Mouse (Mus musculus): Measurements from ENCODE around the gene Cit.
"Not testable (repeated sequence)": the region's sequence is repeated elsewhere in the genome, so short reads cannot be mapped to it uniquely, and the experiment has no call there.

Cit gene

DNA sequence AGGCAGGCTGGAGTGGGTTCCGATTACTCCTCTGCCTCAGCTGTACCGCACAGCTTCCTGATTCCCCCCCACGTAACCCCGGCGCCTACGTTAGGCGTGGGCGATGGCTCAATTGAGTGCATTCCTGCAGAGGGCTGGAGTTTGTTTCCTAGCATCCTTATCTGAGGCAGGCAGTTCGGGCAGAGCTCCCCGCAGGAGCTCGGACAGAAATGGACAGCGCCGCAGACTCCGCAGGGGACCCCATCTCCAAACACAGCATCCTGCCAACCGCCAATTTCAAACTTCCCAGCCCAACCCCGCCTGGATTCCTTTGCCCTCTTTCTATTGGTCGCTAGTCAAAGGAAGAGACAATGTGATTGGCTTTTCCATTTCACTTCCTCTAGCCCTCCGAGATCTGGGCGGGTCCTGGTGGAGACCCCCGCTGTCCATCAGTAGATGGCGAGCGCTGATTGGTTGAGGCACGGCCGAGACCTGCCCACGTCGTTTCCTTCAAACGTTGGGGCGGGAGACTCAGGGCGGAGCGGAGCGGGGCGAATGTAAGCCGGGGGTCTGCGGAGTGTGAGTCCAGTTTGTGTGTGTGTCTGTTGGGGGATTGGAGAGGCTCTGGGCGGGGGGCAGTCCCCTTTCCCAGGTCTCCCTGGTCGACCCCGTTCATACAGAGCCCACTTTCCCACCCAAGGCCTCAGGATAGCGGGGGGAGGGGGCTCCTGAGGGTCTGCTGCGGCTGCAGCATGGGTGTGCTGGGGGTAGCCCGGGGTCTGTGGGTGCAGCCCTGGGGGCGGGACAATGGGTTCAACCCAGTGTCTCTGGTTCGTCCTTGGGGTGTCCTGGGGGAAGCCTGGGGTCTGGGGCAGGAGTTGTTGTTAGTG lies at the start of gene Cit:
Gene Cit, plus strand, starts transcription at position 513 of the 869 bp plus-strand sequence.
- peak; percentile 92 for DNase-seq

DNA sequence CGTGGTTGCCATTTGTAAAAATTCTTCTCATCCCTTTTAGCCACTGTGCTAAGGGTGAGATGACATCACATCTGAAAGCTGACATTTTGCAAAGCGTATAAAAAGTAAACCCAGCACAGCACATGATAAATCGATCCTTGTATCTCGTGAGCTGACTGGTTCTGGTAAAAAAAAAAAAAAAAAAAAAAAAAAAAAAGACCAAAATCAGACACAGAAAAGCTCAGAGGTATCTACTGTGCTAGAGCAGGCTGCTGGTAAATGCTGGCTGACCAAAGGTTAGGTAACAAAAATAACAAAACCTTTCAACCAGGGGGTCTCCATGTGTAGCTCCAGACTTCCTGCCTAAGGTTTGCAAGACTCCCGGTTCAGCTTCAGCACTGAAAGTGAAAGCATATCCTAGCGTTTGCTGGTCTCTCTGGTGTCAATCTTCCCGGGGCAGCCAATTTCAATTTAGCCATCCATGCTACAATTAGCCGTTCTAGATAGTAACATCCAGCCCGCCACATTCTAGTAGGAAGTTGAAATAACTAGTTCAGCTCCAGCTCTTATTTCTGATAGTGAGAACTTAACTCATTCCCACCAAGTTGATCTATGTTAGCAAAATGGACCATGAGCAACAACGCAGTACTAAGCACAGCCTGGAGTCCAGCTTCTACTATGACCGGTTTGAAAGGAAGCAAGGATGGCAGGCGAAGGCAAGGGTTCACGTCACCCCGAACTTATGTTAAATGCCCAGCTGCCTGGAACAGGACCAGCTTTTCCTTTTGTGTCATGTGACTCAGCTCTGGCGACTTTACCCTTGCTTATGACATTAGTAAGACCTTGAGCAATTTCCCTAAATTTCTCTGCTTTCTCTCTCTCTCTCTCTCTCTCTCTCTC lies 45.8 kb upstream of the Cit start:
- DNase-seq = no peak

DNA sequence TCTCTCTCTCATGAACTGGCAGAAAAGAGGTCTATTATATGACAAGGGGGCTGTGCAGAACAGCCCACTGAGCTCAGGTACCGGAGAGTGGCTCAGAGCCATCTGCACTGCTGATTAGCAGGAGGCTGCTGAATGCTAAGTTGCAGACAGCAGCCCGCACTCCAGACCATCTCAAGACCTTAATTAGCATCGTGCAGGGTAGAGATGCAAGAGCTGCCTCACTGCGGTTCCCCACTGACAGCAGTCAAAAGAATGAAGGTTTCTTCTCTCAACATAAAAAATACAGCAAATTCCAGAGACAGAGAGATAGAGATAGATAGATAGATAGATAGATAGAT lies 45.2 kb upstream of the Cit start:
- no peak for DNase-seq

DNA sequence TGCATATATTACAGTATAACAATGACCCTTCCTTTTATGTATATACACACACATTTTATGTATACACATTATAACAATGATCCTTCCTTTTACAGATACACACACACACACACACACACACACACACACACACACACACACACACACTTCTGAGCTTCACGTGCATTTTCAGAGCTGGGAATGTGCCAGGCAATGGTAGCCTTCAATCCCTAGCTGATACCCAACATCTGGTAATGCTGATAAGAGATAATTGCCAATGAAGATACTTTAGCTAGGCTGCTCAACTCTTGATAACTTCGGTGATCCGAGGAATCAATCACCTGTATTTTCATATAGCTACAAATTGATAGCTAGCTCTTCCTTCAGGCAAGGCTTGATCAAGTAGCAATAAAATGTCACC lies 32.8 kb upstream of the Cit start:
- no peak for DNase-seq

DNA sequence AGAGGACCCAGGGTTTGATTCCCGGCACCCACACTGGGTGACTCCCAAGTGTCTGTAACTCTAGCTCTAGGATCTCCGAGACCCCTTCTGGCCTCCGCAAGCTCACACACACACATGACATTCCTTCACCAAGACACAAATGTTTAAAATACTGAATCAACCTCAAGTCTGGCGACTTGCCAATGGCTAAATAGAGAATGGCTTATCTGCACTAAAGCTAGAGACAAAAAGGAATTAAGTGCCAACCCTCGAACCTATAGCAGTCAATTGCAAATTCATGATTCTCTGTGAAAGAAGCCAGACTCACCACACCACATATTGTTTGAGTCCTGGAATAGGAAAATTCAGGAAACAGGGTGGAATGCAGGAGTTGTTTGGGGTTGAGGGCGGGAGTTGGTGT lies 28.1 kb upstream of the Cit start:
- DNase-seq = no peak

DNA sequence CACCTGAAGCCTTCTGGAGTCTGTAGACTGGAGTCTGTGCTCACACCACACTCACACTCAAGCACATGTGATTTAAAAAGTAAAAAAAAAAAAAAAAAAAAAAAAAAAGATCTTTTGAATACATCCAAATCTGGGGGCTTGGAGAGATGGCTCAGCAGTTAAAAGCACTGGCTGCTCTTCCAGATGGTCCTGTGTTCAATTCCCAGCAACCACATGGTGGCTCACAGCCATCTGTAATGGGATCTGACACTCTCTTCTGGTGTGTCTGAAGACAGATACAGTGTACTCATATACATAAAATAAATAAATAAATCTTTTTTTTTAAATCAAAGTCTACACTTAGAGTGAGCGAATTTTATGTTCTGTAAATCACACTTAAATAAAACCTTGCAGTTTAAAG lies 27.4 kb upstream of the Cit start:
- not testable (repeated sequence) for DNase-seq

DNA sequence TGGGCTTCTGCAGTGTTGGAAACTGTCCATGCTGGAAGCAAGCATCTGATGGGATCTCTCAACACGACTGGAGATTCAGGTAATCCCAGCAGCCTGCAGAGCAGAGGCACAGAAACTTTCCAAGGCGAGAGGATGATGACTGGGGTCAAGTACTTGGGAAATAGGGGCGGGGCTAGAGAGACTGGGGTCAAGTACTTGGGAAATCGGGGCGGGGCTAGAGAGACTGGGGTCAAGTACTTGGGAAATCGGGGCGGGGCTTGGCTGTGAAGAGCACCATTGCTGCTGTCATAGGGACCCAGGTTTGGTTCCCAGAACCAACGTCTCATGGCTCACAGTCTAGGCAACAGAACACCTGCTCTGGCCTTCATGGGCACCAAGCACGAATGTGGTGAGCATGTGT lies 25.1 kb upstream of the Cit start:
- DNase-seq = no peak

DNA sequence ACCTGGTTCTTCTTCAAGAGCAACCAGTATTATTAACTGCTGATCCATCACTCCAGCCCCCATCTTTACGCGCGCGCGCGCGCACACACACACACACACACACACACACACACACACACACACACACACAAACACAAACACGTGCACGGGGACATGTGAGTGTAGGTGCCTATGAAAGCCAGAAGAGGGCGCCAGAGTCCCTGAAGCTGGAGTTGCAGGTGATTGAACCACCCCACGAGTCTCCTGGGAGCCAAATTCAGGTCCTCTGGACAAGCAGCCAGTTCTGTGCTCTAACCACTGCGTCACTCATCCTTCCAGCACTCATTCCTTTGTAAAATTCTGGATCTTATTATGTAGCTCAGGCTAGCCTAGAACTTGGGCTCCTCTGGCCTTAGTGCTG lies 23.9 kb upstream of the Cit start:
- DNase-seq = no peak

DNA sequence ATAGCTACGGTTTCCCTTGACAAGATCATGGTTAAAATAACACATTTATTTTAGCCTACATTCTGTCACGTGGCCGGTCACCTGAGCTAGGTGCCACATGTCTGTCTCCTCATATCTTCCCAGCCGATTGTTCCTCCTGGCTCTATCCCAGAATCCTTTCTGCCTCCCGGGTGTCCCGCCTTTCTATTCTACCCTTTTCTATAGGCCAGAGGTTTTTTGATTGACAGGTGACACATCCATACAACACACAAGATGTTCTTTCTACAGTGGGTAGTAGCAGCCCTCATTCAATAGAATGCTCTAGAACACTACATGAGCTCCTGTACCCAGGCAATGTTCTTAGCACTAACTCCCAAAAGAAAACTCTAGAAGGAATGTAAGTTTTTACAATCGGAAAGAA lies 23.2 kb upstream of the Cit start:
- DNase-seq = no peak

DNA sequence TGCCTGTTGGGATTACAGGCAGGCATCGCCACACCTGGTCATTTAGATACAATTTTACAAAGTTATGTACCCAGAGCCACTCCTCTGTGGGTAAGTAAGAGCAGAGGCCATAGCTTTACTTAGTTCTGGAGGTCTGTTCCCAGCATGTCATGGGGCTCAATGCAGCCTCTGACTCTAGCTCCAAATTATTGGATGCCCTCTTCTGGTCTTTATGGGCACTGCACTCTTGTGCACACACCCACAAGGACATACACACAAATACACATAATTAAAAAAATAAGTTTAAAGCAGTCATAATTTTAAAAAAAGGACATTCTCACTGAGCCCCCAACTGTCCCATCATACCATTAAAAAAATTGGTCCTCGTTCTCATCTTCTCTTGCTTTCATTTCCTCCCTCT lies 12.3 kb upstream of the Cit start:
- DNase-seq = no peak

DNA sequence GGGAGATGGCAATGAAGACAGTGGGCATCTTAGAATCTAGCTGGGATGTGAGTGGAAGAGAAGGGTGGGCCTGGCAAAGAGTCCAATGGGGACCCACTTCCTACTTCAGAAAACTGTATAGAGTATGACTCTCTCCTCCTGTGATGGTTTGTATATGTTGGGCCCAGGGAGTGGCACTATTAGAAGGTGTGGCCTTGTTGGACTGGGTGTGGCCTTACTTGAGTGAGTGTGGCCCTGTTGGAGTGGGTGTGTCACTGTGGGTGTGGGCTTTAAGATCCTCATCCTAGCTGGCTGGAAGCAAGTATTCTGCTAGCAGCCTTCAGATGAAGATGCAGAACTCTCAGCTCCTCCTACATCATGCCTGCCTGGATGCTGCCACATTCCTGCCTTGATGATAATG lies 11.3 kb upstream of the Cit start:
- DNase-seq = not testable (repeated sequence)

DNA sequence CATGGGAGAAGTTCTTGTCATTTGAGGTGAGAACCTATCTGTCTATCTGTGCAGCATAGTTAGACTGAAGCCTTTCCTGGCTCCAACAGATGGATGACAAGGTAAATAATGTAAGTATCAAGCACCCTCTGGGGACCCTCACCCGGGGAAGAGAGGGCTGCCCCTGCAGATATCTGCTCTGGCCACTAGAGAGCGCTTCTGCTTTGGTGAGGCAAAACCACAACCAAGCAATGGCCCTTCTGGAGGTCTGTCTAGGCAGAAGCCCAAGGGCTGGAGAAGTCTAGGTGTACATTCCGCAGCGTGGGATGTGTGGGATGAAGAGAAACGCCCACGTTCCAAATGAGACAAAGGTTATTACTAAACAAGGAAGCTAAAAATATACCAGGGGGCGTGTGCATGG lies 9.8 kb upstream of the Cit start:
- peak; percentile 40 for DNase-seq

DNA sequence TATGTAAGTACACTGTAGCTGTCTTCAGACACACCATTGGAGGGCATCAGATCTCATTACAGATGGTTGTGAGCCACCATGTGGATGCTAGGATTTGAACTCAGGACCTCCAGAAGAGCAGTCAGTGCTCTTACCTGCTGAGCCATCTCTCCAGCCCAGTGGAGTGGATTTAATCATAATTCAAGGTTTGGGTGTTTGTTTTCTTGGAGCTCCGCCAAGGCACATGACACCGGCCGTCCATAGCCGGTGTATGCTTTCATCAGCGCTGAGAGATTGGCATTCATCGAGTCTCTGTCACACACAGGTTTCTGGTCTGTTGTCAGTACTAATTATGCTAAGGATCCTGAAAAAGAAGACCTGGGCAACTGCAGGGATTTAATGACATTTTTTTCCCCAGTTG lies 7.0 kb upstream of the Cit start:
- DNase-seq = no peak

DNA sequence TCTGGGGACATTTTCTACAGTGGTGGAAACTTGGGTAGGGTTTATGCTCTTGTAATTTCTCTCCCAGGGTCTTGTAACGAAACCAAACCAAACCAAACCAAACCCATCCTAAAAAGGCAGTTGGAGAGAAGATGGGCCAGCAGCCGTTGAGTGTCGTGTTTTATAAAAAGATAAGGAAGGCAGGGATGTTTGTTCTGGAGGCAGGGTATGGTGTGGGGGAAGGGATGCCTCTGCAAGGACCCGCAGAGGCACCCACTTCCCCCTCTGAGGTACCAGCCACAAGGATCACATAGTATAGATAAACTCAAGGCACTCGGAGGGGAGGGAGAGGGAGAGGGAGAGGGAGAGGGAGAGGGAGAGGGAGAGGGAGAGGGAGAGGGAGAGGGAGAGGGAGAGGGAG lies 4.6 kb upstream of the Cit start:
- DNase-seq = no peak

DNA sequence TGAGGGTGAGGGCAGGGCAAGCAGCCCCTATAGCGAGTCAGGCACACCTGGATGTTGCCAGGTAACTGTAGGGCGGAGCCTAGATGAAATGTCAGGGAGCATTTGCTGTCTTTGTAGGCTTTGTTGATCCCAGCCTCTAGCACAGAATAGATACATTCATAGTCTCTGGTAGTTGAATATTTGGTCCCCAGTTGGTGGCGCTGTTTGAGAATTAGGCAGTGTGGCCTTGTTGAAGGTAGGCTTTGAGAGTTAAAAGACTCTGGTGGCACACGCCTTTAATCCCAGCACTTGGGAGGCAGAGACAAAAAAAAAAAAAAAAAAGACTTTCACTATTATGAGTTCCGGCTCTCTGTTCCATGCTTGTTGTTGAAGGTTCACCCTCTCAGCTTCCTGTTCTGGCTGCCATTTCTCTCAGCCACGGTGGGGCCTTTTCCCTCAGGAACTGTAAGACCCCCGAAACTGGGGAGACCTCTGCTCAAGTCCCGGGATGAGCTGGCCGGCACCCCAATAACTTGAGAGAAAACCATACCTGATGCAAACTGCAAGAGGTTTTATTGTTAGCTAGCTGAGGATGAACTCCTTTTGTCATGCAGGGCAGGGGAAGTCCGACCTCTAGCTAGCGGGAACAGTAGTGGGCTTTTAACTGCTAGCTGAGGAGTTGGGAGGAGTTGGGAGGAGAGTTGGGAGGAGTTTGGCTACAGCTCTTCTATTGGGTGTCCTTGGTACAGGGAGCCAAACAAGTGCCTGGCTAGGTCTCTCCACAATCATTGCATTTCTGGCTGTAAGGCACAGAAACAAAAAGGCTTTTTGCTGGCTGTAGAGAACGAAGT lies 3.9 kb upstream of the Cit start:
- DNase-seq = no peak

DNA sequence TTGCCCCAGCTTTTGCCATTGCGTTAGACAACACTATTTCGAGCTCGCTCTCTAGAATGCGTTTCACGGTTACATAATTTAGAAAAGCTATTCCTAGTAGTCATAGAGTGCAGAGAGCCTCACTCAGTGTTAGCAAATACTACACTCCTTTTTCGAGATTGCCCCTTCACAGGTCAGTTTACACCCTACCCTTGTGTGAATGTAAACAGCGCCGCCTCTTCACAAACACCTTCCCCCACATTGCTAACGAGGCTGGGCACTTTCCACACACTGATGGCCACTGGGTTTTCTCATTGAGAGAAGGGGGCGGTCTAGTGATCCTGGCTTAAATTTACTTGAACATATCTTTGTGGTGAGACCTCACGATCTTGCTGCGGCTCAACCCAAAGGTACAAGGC lies 711 bp upstream of the Cit start:
- peak; percentile 22 for DNase-seq

DNA sequence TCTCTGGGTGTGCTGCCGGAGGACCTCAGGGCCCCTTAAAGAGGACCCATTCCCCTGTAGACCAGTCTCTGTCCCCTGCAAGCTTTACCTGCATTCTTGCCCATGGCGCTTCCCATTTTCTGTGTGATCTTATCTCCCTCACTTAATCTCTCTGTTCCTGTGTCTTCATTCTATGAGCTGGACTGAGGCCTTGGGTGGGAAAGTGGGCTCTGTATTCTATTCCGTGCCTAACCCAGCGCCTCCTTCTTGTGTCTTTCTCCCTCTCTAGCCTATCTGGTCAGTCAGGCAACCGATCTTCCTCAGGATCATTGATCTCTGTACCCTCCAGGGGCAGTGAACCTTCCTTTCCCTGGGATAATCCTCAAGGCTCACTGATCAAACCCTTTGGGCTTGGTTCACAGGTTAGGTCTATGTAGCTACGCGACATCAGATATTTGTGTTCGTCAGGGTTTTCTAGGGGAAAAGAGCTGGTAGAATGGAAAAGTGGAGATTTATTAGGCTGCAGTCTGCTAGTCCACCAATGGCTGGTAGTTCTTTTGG lies 627 bp downstream of the Cit start:
- no peak for DNase-seq

DNA sequence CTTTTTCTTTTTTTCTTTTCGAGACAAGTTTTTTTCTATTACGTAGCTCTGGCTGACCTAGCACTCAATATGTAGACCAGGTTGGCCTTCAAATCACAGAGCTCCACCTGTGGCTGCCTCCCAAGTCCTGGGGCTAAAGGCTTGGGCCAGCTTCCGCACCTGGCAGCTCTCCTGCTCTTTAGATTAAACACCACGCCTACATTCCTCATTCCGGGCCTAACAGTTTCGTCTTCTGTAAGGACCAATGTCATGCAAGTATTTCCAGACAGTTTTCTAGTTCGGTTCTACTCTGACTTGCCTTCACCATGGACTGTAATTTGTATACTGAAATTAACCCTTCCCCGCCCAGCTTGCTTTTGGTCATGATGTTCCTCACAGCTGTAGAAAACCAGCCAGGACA lies 2.1 kb downstream of the Cit start:
- no peak for DNase-seq

DNA sequence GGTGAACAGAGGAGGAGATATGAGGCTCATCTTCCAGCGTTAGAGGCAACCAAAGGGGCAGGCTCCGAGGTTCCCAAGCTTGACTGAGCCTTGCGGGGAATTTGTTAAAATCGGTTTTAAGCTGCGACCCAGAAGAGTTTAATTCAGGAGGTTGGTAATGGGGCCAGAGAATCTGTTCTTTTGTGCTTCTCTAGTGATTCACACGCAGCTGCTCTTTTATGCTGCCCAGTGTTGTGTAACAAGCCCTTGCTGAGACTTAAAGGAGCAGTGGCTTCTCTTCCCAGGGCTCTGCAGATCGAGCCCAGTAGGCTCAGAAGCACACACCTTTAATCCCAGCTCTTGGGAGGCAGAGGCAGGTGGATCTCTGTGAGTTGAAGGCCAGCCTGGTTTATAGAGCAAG lies 3.4 kb downstream of the Cit start:
- no peak for DNase-seq

DNA sequence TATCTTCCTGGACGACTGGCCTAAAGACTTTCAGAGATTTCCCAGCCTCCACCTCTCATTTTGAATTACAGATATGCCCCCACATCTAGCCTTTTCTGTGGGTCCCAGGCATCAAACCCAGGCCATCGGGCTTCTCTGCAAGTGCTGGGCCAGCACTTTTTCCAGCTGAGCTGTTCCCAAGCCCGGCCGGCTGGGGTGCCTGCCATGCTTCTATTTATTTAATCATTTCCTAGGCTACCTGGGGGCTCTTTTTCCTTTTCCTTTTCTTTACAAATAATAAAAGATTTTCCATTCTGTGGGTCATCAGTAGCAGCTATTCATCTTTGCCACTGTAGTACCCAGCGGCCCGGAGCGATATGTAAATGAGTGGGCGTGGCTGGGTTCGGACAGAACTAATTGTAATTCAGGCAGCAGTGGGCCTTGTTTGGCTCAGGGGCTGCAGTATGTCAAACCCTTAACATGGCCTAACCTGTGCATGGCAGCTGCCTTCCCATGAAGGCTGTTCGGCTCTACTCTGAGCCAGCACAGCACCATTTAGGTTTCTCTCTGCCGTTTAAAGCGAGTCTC lies 4.3 kb downstream of the Cit start:
- DNase-seq = no peak

DNA sequence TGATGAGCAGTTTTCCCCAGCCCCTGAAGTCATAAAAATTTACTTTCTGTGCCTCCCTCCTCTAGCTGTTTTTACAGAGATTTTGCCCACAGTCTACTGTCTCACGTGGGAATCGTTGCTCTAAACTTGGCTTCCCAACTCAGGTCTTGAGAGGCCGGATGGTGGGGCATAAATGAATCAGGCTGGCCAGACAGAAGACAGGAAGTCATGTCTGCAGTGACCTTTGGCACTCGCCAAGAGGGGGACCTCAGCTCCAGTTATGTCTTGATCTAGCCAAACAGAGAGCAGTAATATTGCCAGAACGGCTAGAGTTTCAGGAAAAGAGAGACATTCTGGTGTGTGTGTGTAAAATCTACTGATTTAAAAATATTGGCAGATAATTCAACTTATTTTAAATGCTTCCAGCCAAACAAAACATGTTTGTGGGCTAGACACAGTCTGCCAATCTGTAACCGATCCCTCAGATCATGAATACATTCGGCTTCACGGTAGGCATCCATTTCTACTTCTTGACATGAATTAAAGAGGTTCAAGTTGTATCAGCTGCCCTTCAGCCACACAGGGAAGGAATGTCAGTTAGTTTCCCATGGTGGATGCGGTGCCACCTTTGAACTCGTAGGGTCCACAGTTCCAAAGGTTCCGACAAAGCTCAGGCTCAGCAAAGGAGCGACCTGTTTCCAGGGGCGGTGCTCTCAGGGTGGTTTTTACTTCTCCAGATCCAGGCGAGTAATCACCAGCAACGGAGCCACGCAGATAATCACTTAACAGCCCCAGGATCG lies 5.4 kb downstream of the Cit start:
- no peak for DNase-seq

DNA sequence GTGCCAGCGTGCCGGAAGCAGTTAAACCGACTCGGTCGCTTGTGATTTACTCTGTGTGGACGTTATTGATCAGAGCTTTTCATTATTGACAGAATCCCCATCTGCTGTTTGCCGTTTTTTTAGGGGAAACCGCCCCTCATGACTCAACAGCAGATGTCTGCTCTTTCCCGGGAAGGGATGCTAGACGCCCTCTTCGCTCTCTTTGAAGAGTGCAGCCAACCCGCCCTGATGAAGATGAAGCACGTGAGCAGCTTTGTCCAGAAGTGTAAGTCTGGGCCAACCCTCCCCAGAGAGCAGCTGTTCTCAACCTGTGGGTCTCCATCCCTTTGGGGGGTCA lies 5.9 kb downstream of the Cit start:
- no peak for DNase-seq
